ENCODE assay signal across 28 mouse cellular contexts in the genomic region with DNA sequence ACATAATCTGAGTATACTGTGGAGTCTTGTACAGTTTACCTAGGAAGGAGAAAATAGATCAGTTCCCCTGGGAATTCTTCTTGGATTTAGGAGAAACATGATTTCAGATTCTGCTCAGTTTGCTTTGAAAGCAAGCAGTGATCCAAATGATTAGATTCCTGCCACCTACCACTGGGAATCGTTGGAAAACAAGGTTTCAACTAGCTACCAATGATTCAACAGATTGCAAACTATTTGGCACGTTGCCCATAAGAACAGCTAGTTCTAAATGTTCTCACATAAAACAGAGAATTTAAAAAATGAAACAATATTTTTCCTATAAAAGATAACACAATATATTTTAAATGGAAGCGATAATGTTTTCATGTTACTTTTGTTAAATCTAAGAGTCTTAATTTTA. TPM values are rescaled to one million over a fixed set of nuclear protein-coding genes. Genes with fewer than 3 reads are reported as not detected.
DNase-seq lines count a peak whose midpoint lies in the region; ATAC-seq and TF ChIP-seq lines count a peak whose summit lies in the region.
"Had no signal": no experiment of that assay in that cellular context is flagged by ENCODE, and none has a peak within 500 bp of the region (broad histone marks: within the 10 kb centered on the region; RNA-seq: fewer than 3 reads in every experiment).

No protein-coding gene starts in this region.

- no peak overlapping the region for H3K9ac ChIP-seq in stomach, postnatal 0 days (ENCODE audit: low read length)
- H3K9ac ChIP-seq: embryonic facial prominence, embryonic 15.5 days had no signal

- H3K27ac ChIP-seq in stomach, postnatal 0 days (replicated peaks) = no peak overlapping the region
- H3K27ac ChIP-seq: embryonic facial prominence, embryonic 15.5 days; forebrain, embryonic 10.5 days had no signal

- no peak overlapping the region for H3K4me2 ChIP-seq in stomach, postnatal 0 days (replicated peaks; ENCODE audit: low read depth)
- H3K4me2 ChIP-seq: embryonic facial prominence, embryonic 15.5 days had no signal

- no peak for TF ChIP-seq CTCF in stomach, postnatal 0 days (IDR thresholded peaks at IDR 0.05; ENCODE audit: low read depth)

- intact Hi-C loops in left cerebral cortex, postnatal 14 days (cut with DNase I) = no loop called here

- no peak overlapping the region for H3K4me3 ChIP-seq in stomach, postnatal 0 days (ENCODE audit: low read depth, low read length)
- H3K4me3 ChIP-seq: embryonic facial prominence, embryonic 15.5 days; forebrain, embryonic 10.5 days had no signal

- TF ChIP-seq EP300 in stomach, postnatal 0 days (optimal IDR thresholded peaks at IDR 0.05) = no peak

- no peaks in the 10 kb centered on the region for H3K9me3 ChIP-seq in stomach, postnatal 0 days (ENCODE audit: control insufficient read depth, low read length)
- H3K9me3 ChIP-seq: embryonic facial prominence, embryonic 15.5 days; forebrain, embryonic 10.5 days; G1E had no signal

- no peak for ATAC-seq in cerebellum, adult (ENCODE audit: insufficient number of reproducible peaks, low FRiP score, low TSS enrichment)
- no peak for ATAC-seq in stomach, postnatal 0 days (ENCODE audit: low FRiP score, low TSS enrichment)
- ATAC-seq: inflammation-experienced regulatory T-cells, adult 6 months; midbrain, embryonic 16.5 days had no signal

- no peaks in the 10 kb centered on the region for H3K36me3 ChIP-seq in stomach, postnatal 0 days (ENCODE audit: control insufficient read depth, insufficient read depth, low read length)
- H3K36me3 ChIP-seq: embryonic facial prominence, embryonic 15.5 days; forebrain, embryonic 10.5 days; G1E had no signal

- peak; percentile 6 to 12 for DNase-seq in cerebellum, postnatal 14 days
- DNase-seq in left cerebral cortex, postnatal 14 days (ENCODE audit: low spot score in 2 of 2) = peak; percentile 6 to 7
- DNase-seq in left cerebral cortex, adult 11 months (ENCODE audit: low spot score) = no peak
- peak; percentile 65 for DNase-seq in brain, adult 2 months (ENCODE audit: low read depth, low spot score)
- peak; percentile 65 for DNase-seq in layer of hippocampus, adult 9-11 months
- DNase-seq in stomach, postnatal 0 days (ENCODE audit: low spot score) = no peak
- no peak for DNase-seq in neural tube, embryonic 10.5 days (ENCODE audit: extremely low spot score, low spot score)
- DNase-seq: adrenal gland, postnatal 36 days; cerebellum, adult 9-10 months; gastrocnemius, postnatal 10 days; heart, adult 18-20 months; kidney, adult 2 months; kidney, postnatal 10 days; left cerebral cortex, postnatal 4 days; liver; lung, postnatal 10 days; thymus, postnatal 4 days had no signal

- WGBS in stomach, postnatal 0 days = 61% methylated on average over 3 of the region's 3 CpGs

- no peaks in the 10 kb centered on the region for H3K4me1 ChIP-seq in stomach, postnatal 0 days (replicated peaks; ENCODE audit: control insufficient read depth, insufficient read depth)
- H3K4me1 ChIP-seq: embryonic facial prominence, embryonic 15.5 days; forebrain, embryonic 10.5 days had no signal

- no peaks in the 10 kb centered on the region for H3K27me3 ChIP-seq in stomach, postnatal 0 days (ENCODE audit: control insufficient read depth, insufficient read depth, low read length)
- H3K27me3 ChIP-seq: embryonic facial prominence, embryonic 15.5 days had no signal

RNA-seq across cellular contexts. Expression of a gene that starts 54.8 kb away (rescaled TPM):
- total RNA-seq in left cerebral cortex, postnatal 14 days (2021) = not detected
- 0.06 TPM in 1 of 2 replicates, not detected in the other for polyA plus RNA-seq in stomach, postnatal 0 days (2015; fragmentation: Nextera tagmentation; extraction: Ambion mirVana)
- total RNA-seq: adrenal gland, postnatal 36 days; gastrocnemius, postnatal 10 days; heart, adult 18-20 months; hematopoietic stem cell, adult 5-6 weeks; layer of hippocampus, postnatal 14 days; left cerebral cortex, postnatal 4 days had no signal
- polyA plus RNA-seq: embryonic facial prominence, embryonic 15.5 days; forebrain, embryonic 10.5 days; G1E; heart, embryonic 14.5 days; kidney, adult 2 months; liver, embryonic 16.5 days; midbrain, embryonic 16.5 days; small intestine, adult 2 months had no signal

Comparison
In these comparisons a context has a peak if more than half of its experiments do, and no peak if none do; other contexts are left out.
1. DNase-seq: peak in cerebellum, postnatal 14 days (2 of 2), left cerebral cortex, postnatal 14 days (2 of 2), brain, adult 2 months (single experiment) and layer of hippocampus, adult 9-11 months (single experiment); none in left cerebral cortex, adult 11 months (single experiment), stomach, postnatal 0 days (single experiment) and neural tube, embryonic 10.5 days (single experiment).